Mouse (Mus musculus): Measurements from ENCODE around the gene Endod1.

DNA sequence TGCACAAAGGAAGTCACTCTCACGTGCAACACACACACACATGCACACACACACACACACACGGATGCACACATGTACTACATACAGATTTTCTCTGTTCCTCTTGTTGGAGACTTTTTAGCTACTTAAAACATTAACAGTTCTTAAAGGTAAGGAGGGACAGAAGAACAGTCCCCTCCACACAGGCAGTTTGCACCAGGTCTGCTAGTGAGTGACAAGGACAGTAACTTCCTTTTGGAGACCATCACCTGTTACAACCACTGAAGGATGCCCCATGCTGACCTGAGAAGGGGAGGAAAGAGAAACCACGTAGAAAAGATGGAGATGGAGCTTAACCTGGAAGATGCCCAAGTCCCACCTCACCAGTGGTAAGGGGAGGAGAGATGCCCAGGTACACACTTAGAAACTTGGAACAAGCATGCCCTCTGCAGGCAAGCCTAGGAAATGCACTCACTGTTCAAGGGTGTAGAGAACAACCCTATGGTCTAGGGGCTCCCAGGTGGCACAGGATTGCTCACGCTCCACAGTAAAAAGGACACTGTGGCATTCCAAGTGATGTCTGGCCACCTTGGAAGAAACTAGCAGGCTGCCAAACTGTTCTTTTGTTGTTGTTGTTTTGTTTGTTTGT lies 39.2 kb downstream of the Endod1 start:
- TF ChIP-seq POLR2A (IDR thresholded peaks at IDR 0.05; ENCODE audit: borderline replicate concordance, extremely low read depth, low read depth, low read length) (no peak), CTCF (IDR thresholded peaks at IDR 0.05; ENCODE audit: insufficient read depth, low read length) (peak; percentile 81)

Data from lung, adult 2 months (tissue).